Mouse (Mus musculus) ES-Bruce4 (cell line): ENCODE data around the gene Rfx1. TPM values are rescaled to one million over a fixed set of nuclear protein-coding genes. Genes with fewer than 3 reads are reported as not detected.
A peak's percentile ranks its signal among the peaks of the same experiment; 100 is the strongest.

Source experiments
- H3K27ac ChIP-seq: 2 replicates; pipeline ENCODE4 v1.5.1; 2012; ENCODE audit warnings: low read length, inconsistent platforms; ENCODE audit not compliant: insufficient read depth
- H3K27me3 ChIP-seq: 2 replicates; pipeline ENCODE4 v1.6.1; 2012; ENCODE audit warnings: mild to moderate bottlenecking, low read length, inconsistent platforms; ENCODE audit not compliant: control insufficient read depth, poor library complexity, insufficient read depth, severe bottlenecking
- H3K36me3 ChIP-seq: 2 replicates; pipeline ENCODE4 v1.6.1; 2012; ENCODE audit warnings: inconsistent platforms, mild to moderate bottlenecking, low read length, moderate library complexity; ENCODE audit not compliant: control insufficient read depth, poor library complexity, insufficient read depth, severe bottlenecking
- H3K4me1 ChIP-seq: one replicate; pipeline ENCODE4 v1.8.1; 2011; ENCODE audit warnings: low read length; ENCODE audit not compliant: control insufficient read depth, insufficient read depth
- H3K4me3 ChIP-seq: 2 replicates; pipeline ENCODE4 v1.5.1; 2011; ENCODE audit warnings: low read depth, mild to moderate bottlenecking, low read length
- H3K9ac ChIP-seq: 2 replicates; pipeline ENCODE4 v1.6.1; 2012; ENCODE audit warnings: low read depth, mild to moderate bottlenecking, inconsistent platforms; ENCODE audit not compliant: poor library complexity, severe bottlenecking
- H3K9me3 ChIP-seq: replicated peaks from 2 replicates; pipeline ENCODE4 v1.6.1; 2012; ENCODE audit warnings: mild to moderate bottlenecking, low read length, inconsistent platforms; ENCODE audit not compliant: control insufficient read depth, poor library complexity, insufficient read depth, severe bottlenecking
- CTCF ChIP-seq: IDR thresholded peaks from one replicate; pipeline ENCODE4 v1.8.1; 2011; ENCODE audit warnings: low read depth, low read length
- EP300 ChIP-seq: IDR thresholded peaks from 2 replicates; pipeline ENCODE4 v1.6.1; 2011; ENCODE audit warnings: low read depth, low read length; ENCODE audit not compliant: insufficient read depth
- POLR2A ChIP-seq: IDR thresholded peaks from one replicate; pipeline ENCODE4 v1.8.1; 2011; ENCODE audit warnings: low read length; ENCODE audit not compliant: insufficient read depth
- polyA plus RNA-seq: library from polyadenylated mRNA; stranded (reverse); fragments of >200 nt; gene quantifications from 2 replicates; pipeline ENCODE4 v1.2.4, GENCODE M21; 2011; ENCODE audit warnings: low read depth; ENCODE audit not compliant: missing spikeins, insufficient read depth, insufficient read length

Rfx1 gene
- polyA plus RNA-seq, 1 experiment, result 10.5 TPM

DNA sequence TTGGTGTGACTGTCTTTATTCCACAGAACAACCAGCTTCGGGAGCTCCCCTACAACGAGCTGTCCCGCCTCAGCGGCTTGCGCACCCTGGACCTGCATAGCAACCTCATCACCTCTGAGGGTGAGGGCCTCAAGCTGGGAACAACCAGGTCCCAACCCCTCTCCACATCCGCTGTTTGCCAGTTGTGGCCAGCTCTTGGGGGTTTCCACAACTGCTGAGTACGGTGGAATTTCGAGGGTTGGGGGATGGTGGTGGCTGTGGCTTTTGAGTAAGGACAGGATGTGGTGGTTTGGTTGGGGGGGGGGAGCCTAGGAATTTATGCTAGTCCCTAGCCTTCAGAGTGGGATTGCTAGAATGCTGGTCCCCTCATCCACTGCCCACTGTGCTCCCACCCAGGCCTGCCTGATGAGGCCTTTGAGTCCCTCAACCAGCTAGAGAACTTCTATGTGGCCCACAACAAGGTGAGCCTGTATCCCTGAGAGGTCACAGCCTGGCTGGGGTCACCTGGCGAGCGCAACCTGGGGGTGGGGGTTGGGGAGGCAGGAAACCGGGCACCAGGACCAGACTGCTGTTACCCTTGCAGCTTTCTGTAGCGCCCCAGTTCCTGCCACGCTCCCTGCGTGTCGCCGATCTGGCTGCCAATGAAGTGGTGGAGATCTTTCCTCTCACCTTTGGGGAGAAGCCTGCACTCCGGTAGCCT lies 60.7 kb downstream of the Rfx1 start:
- Histone ChIP-seq H3K36me3 (peaks cover under 1% of the 10 kb centered on the region; the same call in 1 of the 2 replicates), H3K27ac (no peak overlapping the region), H3K4me1 (no peaks in the 10 kb centered on the region), H3K27me3 (no peaks in the 10 kb centered on the region), H3K9ac (peak overlapping the region; percentile 19; the same call in 1 of the 2 replicates), H3K4me3 (no peak overlapping the region; the same call in 1 of the 2 replicates), H3K9me3 (no peaks in the 10 kb centered on the region)
- TF ChIP-seq CTCF (no peak), POLR2A (no peak), EP300 (no peak)

- Histone ChIP-seq H3K36me3 (peaks cover 10% of the 10 kb centered on the region), H3K9ac (no peak overlapping the region), H3K9me3 (no peaks in the 10 kb centered on the region), H3K4me1 (no peaks in the 10 kb centered on the region), H3K27ac (no peak overlapping the region), H3K27me3 (no peaks in the 10 kb centered on the region), H3K4me3 (no peak overlapping the region)
- TF ChIP-seq CTCF (no peak), POLR2A (no peak), EP300 (no peak)
Measured at GRCm38 (mm10) chr8:84128277-84128676, 61.6 kb downstream of the Rfx1 start.

GRCm38 (mm10) chr8:84130806-84131205 lies 64.2 kb downstream of the Rfx1 start:
- Histone ChIP-seq H3K4me3 (peak overlapping the region; percentile 43), H3K27ac (no peak overlapping the region)

DNA sequence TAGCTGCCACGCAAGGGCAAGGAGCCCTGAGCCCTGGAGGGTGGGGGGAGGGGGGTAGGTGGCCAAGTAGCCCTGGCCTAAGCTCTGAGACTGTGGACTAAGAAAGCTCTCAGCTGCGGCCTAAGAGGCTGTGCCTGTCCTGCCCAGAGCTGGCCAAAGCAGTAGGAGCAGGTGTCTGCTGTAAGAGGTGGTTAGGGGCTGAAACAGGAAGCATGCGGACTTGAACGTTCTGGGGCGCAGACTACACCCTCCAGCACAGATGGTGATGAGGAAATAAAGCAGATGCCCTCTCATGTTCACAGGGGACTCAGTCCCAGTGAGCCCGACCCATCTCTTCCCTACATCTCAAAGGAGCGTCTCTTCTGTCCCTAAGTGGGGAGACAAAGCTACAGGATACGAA lies 65.6 kb downstream of the Rfx1 start:
- Histone ChIP-seq H3K9ac (no peak overlapping the region), H3K27ac (no peak overlapping the region), H3K4me1 (no peaks in the 10 kb centered on the region), H3K4me3 (no peak overlapping the region), H3K36me3 (peaks cover 39% of the 10 kb centered on the region), H3K27me3 (no peaks in the 10 kb centered on the region), H3K9me3 (no peaks in the 10 kb centered on the region)
- TF ChIP-seq POLR2A, result no peak
- TF ChIP-seq EP300, result no peak
- no peak for TF ChIP-seq CTCF

More at GRCm38 (mm10) chr8:84130806-84131205, 64.2 kb downstream of the Rfx1 start:
- Histone ChIP-seq H3K4me1 (no peaks in the 10 kb centered on the region), H3K9me3 (no peaks in the 10 kb centered on the region), H3K9ac (peak overlapping the region; percentile 29), H3K36me3 (peaks cover 27% of the 10 kb centered on the region), H3K27me3 (no peaks in the 10 kb centered on the region)
- TF ChIP-seq EP300, result no peak
- no peak for TF ChIP-seq POLR2A
- no peak for TF ChIP-seq CTCF

- peaks cover 79% of the 10 kb centered on the region for H3K36me3 ChIP-seq
- H3K27ac ChIP-seq, result no peak overlapping the region
- H3K9ac ChIP-seq, result no peak overlapping the region
- H3K9me3 ChIP-seq, result no peaks in the 10 kb centered on the region
- no peak overlapping the region for H3K4me3 ChIP-seq
- TF ChIP-seq POLR2A (no peak), CTCF (no peak), EP300 (no peak)
- no peaks in the 10 kb centered on the region for H3K4me1 ChIP-seq
- no peaks in the 10 kb centered on the region for H3K27me3 ChIP-seq
Measured at GRCm38 (mm10) chr8:84137848-84138247, 71.2 kb downstream of the Rfx1 start.

- no peaks in the 10 kb centered on the region for H3K9me3 ChIP-seq
- H3K4me3 ChIP-seq, result no peak overlapping the region
- no peaks in the 10 kb centered on the region for H3K27me3 ChIP-seq
- peaks cover 68% of the 10 kb centered on the region for H3K36me3 ChIP-seq
- H3K4me1 ChIP-seq, result peaks cover 2% of the 10 kb centered on the region
- no peak for TF ChIP-seq EP300
- TF ChIP-seq CTCF, result no peak
- H3K9ac ChIP-seq, result no peak overlapping the region
- no peak overlapping the region for H3K27ac ChIP-seq
Measured at GRCm38 (mm10) chr8:84140838-84141237, 74.2 kb downstream of the Rfx1 start.
